Mouse (Mus musculus) embryonic facial prominence, embryonic 13.5 days (tissue): Measurements from ENCODE around the gene Rapgefl1. TPM values are rescaled to one million over a fixed set of nuclear protein-coding genes. Genes with fewer than 3 reads are reported as not detected.

Experiments used
- ATAC-seq: fragments of 200-750 bp; cut with Nextera tagmentation; 2 replicates; pipeline ENCODE4 v1.8.0; 2017; ENCODE audit warnings: low read depth; ENCODE audit not compliant: insufficient number of reproducible peaks, insufficient read depth, low FRiP score, low TSS enrichment
- H3K27ac ChIP-seq: fragments of 300-500 bp; sonication (generic); 2 replicates; pipeline ENCODE4 v1.5.1; 2015; ENCODE audit warnings: moderate library complexity, mild to moderate bottlenecking, inconsistent platforms
- H3K27me3 ChIP-seq: fragments of 300-500 bp; sonication (generic); 2 replicates; pipeline ENCODE4 v1.6.1; 2015; ENCODE audit warnings: mild to moderate bottlenecking, inconsistent platforms
- H3K36me3 ChIP-seq: fragments of 300-500 bp; sonication (generic); 2 replicates; pipeline ENCODE4 v1.6.1; 2015; ENCODE audit warnings: mild to moderate bottlenecking, inconsistent platforms
- H3K4me1 ChIP-seq: fragments of 300-500 bp; sonication (generic); 2 replicates; pipeline ENCODE4 v1.6.1; 2015; ENCODE audit warnings: inconsistent platforms
- H3K4me2 ChIP-seq: fragments of 300-500 bp; sonication (generic); 2 replicates; pipeline ENCODE4 v1.6.1; 2015; ENCODE audit warnings: moderate library complexity, mild to moderate bottlenecking, inconsistent platforms
- H3K4me3 ChIP-seq: fragments of 300-500 bp; sonication (generic); 2 replicates; pipeline ENCODE4 v1.5.1; 2015; ENCODE audit warnings: mild to moderate bottlenecking, inconsistent platforms
- H3K9ac ChIP-seq: fragments of 300-500 bp; sonication (generic); 2 replicates; pipeline ENCODE4 v1.6.1; 2015; ENCODE audit warnings: mild to moderate bottlenecking, inconsistent platforms
- H3K9me3 ChIP-seq: fragments of 300-500 bp; sonication (generic); 2 replicates; pipeline ENCODE4 v1.6.1; 2016; ENCODE audit warnings: inconsistent platforms
- WGBS: fragments of 180-500 bp; shearing (Covaris S2); methylation state at CpG from one replicate; pipeline ENCODE4 v1.1.7; 2015; ENCODE audit warnings: mixed read lengths; 5-methylcytosine and 5-hydroxymethylcytosine counted together
- polyA plus RNA-seq: library from polyadenylated mRNA; unstranded; fragments of >200 nt; fragmentation: Nextera tagmentation; extraction: Ambion mirVana; gene quantifications from 2 replicates; pipeline ENCODE4 v1.2.1, GENCODE M21; 2015

Gene Rapgefl1
- polyA plus RNA-seq, 1 experiment from 2014 or later, result 4.7 TPM

GRCm38 (mm10) chr11:98863751-98864429, 27.3 kb downstream of the Rapgefl1 start:
- Histone ChIP-seq H3K36me3 (peaks cover 22% of the 10 kb centered on the region), H3K4me3 (peak overlapping the region; percentile 62), H3K27ac (peak overlapping the region; percentile 94), H3K4me2 (peak overlapping the region; percentile 70), H3K9me3 (no peaks in the 10 kb centered on the region), H3K9ac (peak overlapping the region; percentile 84), H3K27me3 (no peaks in the 10 kb centered on the region), H3K4me1 (peaks cover 13% of the 10 kb centered on the region)
- WGBS, result under 1% methylated on average over 38 of the region's 39 CpGs
- ATAC-seq, result peak; percentile 75

GRCm38 (mm10) chr11:98867293-98867692, 30.7 kb downstream of the Rapgefl1 start:
- no peak overlapping the region for H3K9ac ChIP-seq
- no peak overlapping the region for H3K27ac ChIP-seq
- no peak for ATAC-seq
- peaks cover 34% of the 10 kb centered on the region for H3K36me3 ChIP-seq
- no peaks in the 10 kb centered on the region for H3K9me3 ChIP-seq
- H3K27me3 ChIP-seq, result no peaks in the 10 kb centered on the region
- 83% methylated on average over 12 of the region's 12 CpGs for WGBS
- H3K4me2 ChIP-seq, result no peak overlapping the region
- H3K4me1 ChIP-seq, result peaks cover 32% of the 10 kb centered on the region
- no peak overlapping the region for H3K4me3 ChIP-seq

GRCm38 (mm10) chr11:98869906-98870305, 33.3 kb downstream of the Rapgefl1 start:
- H3K9ac ChIP-seq, result no peak overlapping the region
- no peak for ATAC-seq
- H3K27ac ChIP-seq, result no peak overlapping the region
- peaks cover 50% of the 10 kb centered on the region for H3K36me3 ChIP-seq
- no peaks in the 10 kb centered on the region for H3K9me3 ChIP-seq
- 87% methylated on average over 8 of the region's 8 CpGs for WGBS
- peaks cover 25% of the 10 kb centered on the region for H3K4me1 ChIP-seq
- no peak overlapping the region for H3K4me2 ChIP-seq
- H3K27me3 ChIP-seq, result no peaks in the 10 kb centered on the region
- H3K4me3 ChIP-seq, result no peak overlapping the region

- Histone ChIP-seq H3K9me3 (no peaks in the 10 kb centered on the region), H3K36me3 (peaks cover 57% of the 10 kb centered on the region), H3K4me3 (no peak overlapping the region), H3K27me3 (no peaks in the 10 kb centered on the region), H3K9ac (no peak overlapping the region), H3K4me2 (no peak overlapping the region), H3K27ac (peak overlapping the region; percentile 82), H3K4me1 (peaks cover 25% of the 10 kb centered on the region)
- ATAC-seq, result no peak
- WGBS, result 78% methylated on average over 5 of the region's 5 CpGs
Observed at GRCm38 (mm10) chr11:98870791-98871190, 34.2 kb downstream of the Rapgefl1 start.

GRCm38 (mm10) chr11:98871416-98871815, 34.8 kb downstream of the Rapgefl1 start:
- H3K4me3 ChIP-seq, result no peak overlapping the region
- H3K4me2 ChIP-seq, result peak overlapping the region; percentile 27; the same call in 1 of the 2 replicates
- H3K36me3 ChIP-seq, result peaks cover 59% of the 10 kb centered on the region
- peak overlapping the region; percentile 17 for H3K9ac ChIP-seq
- 44% methylated on average over 4 of the region's 4 CpGs for WGBS
- no peaks in the 10 kb centered on the region for H3K27me3 ChIP-seq
- no peaks in the 10 kb centered on the region for H3K9me3 ChIP-seq
- H3K4me1 ChIP-seq, result peaks cover 25% of the 10 kb centered on the region
- no peak for ATAC-seq
- peak overlapping the region; percentile 82 for H3K27ac ChIP-seq

- H3K27ac ChIP-seq, result peak overlapping the region; percentile 82
- H3K27me3 ChIP-seq, result no peaks in the 10 kb centered on the region
- H3K4me1 ChIP-seq, result peaks cover 25% of the 10 kb centered on the region
- H3K36me3 ChIP-seq, result peaks cover 53% of the 10 kb centered on the region
- 0 out of 2 replicates have a peak overlapping the region, but pooled peaks have one; percentile 3 for H3K9ac ChIP-seq
- no peaks in the 10 kb centered on the region for H3K9me3 ChIP-seq
- H3K4me3 ChIP-seq, result no peak overlapping the region
- ATAC-seq, result peak; percentile 40; the same call in 1 of the 2 replicates
- WGBS, result 28% methylated on average over 4 of the region's 4 CpGs
- peak overlapping the region; percentile 27 for H3K4me2 ChIP-seq
Observed at GRCm38 (mm10) chr11:98872040-98872439, 35.5 kb downstream of the Rapgefl1 start.

GRCm38 (mm10) chr11:98873900-98874299, 37.3 kb downstream of the Rapgefl1 start:
- H3K27me3 ChIP-seq, result no peaks in the 10 kb centered on the region
- ATAC-seq, result no peak
- H3K4me3 ChIP-seq, result no peak overlapping the region
- H3K27ac ChIP-seq, result no peak overlapping the region
- peaks cover 35% of the 10 kb centered on the region for H3K4me1 ChIP-seq
- no peak overlapping the region for H3K4me2 ChIP-seq
- no peak overlapping the region for H3K9ac ChIP-seq
- H3K9me3 ChIP-seq, result no peaks in the 10 kb centered on the region
- WGBS, result 97% methylated on average over 9 of the region's 9 CpGs
- peaks cover 37% of the 10 kb centered on the region for H3K36me3 ChIP-seq

GRCm38 (mm10) chr11:98877001-98877400, 40.4 kb downstream of the Rapgefl1 start:
- H3K4me2 ChIP-seq, result no peak overlapping the region
- no peak overlapping the region for H3K4me3 ChIP-seq
- H3K27me3 ChIP-seq, result no peaks in the 10 kb centered on the region
- H3K9ac ChIP-seq, result no peak overlapping the region
- H3K36me3 ChIP-seq, result peaks cover 35% of the 10 kb centered on the region
- no peaks in the 10 kb centered on the region for H3K9me3 ChIP-seq
- peaks cover 23% of the 10 kb centered on the region for H3K4me1 ChIP-seq
- H3K27ac ChIP-seq, result no peak overlapping the region
- ATAC-seq, result no peak
- WGBS, result 82% methylated on average over 9 of the region's 9 CpGs

GRCm38 (mm10) chr11:98887703-98888102, 51.1 kb downstream of the Rapgefl1 start:
- Histone ChIP-seq H3K27ac (no peak overlapping the region), H3K4me2 (no peak overlapping the region), H3K9ac (no peak overlapping the region), H3K36me3 (peaks cover 85% of the 10 kb centered on the region), H3K27me3 (no peaks in the 10 kb centered on the region), H3K9me3 (no peaks in the 10 kb centered on the region), H3K4me3 (no peak overlapping the region), H3K4me1 (peaks cover 10% of the 10 kb centered on the region)
- no peak for ATAC-seq
- WGBS, result 95% methylated on average over 3 of the region's 3 CpGs

- 97% methylated on average over 4 of the region's 4 CpGs for WGBS
Observed at GRCm38 (mm10) chr11:98889077-98889476, 52.5 kb downstream of the Rapgefl1 start.

GRCm38 (mm10) chr11:98889977-98890376, 53.4 kb downstream of the Rapgefl1 start:
- no peak overlapping the region for H3K4me2 ChIP-seq
- 84% methylated on average over 5 of the region's 5 CpGs for WGBS
- no peaks in the 10 kb centered on the region for H3K9me3 ChIP-seq
- no peaks in the 10 kb centered on the region for H3K27me3 ChIP-seq
- peaks cover 10% of the 10 kb centered on the region for H3K4me1 ChIP-seq
- no peak overlapping the region for H3K27ac ChIP-seq
- H3K36me3 ChIP-seq, result peaks cover 95% of the 10 kb centered on the region
- no peak overlapping the region for H3K4me3 ChIP-seq
- H3K9ac ChIP-seq, result no peak overlapping the region
- ATAC-seq, result no peak

More at GRCm38 (mm10) chr11:98889077-98889476, 52.5 kb downstream of the Rapgefl1 start:
- Histone ChIP-seq H3K36me3 (peaks cover 98% of the 10 kb centered on the region), H3K9me3 (no peaks in the 10 kb centered on the region), H3K4me3 (no peak overlapping the region), H3K27me3 (no peaks in the 10 kb centered on the region), H3K4me2 (no peak overlapping the region), H3K27ac (no peak overlapping the region), H3K9ac (no peak overlapping the region), H3K4me1 (peaks cover 10% of the 10 kb centered on the region)
- no peak for ATAC-seq

- Histone ChIP-seq H3K9me3 (no peaks in the 10 kb centered on the region), H3K4me3 (no peak overlapping the region), H3K4me2 (peak overlapping the region; percentile 32; the same call in 1 of the 2 replicates), H3K9ac (no peak overlapping the region), H3K4me1 (peaks cover 10% of the 10 kb centered on the region), H3K27me3 (no peaks in the 10 kb centered on the region), H3K27ac (0 out of 2 replicates have a peak overlapping the region, but pooled peaks have one; percentile 61), H3K36me3 (peaks cover 96% of the 10 kb centered on the region)
- 57% methylated on average over 5 of the region's 5 CpGs for WGBS
- no peak for ATAC-seq
Observed at GRCm38 (mm10) chr11:98892426-98892825, 55.8 kb downstream of the Rapgefl1 start.
